Mouse (Mus musculus) G1E (cell line): ENCODE measurements around the gene Kcna10. TPM values are rescaled to one million over a fixed set of nuclear protein-coding genes. Genes with fewer than 3 reads are reported as not detected.

Experiments used
- ATAC-seq: 2 replicates; pipeline ENCODE4 v1.8.0; 2016; ENCODE audit warnings: mild to moderate bottlenecking; ENCODE audit not compliant: insufficient number of reproducible peaks, poor library complexity, low FRiP score, severe bottlenecking; ENCODE audit errors: extremely low read depth
- DNase-seq: peaks from one replicate; pipeline ENCODE4 v3.0.0; 2012; ENCODE audit warnings: low spot score
- H3K27me3 ChIP-seq: 2 replicates; pipeline ENCODE4 v1.6.1; 2012; ENCODE audit warnings: mild to moderate bottlenecking, low read length, inconsistent platforms; ENCODE audit not compliant: insufficient read depth
- H3K36me3 ChIP-seq: replicated peaks from 2 replicates; pipeline ENCODE3; 2012; ENCODE audit warnings: mild to moderate bottlenecking, inconsistent platforms
- H3K4me1 ChIP-seq: 2 replicates; pipeline ENCODE4 v1.6.1; 2012; ENCODE audit warnings: low read depth, low read length, inconsistent platforms, mixed read lengths; ENCODE audit not compliant: insufficient read depth
- H3K4me3 ChIP-seq: 2 replicates; pipeline ENCODE4 v1.5.1; 2012; ENCODE audit warnings: low read depth, mild to moderate bottlenecking, inconsistent platforms, low read length, moderate library complexity, mixed read lengths
- H3K9me3 ChIP-seq: replicated peaks from 2 replicates; pipeline ENCODE4 v1.6.1; 2012; ENCODE audit warnings: inconsistent platforms
- CTCF ChIP-seq: IDR thresholded peaks from 2 replicates; pipeline ENCODE4 v1.5.1; 2012; ENCODE audit warnings: low read depth, low read length, inconsistent platforms, mixed read lengths
- GATA1 ChIP-seq: IDR thresholded peaks from 2 replicates; pipeline ENCODE4 v1.6.1; 2012; ENCODE audit warnings: borderline replicate concordance, low read length, inconsistent platforms, mixed read lengths
- GATA2 ChIP-seq: IDR thresholded peaks from 2 replicates; pipeline ENCODE4 v1.6.1; 2012; ENCODE audit warnings: low read depth, low read length, inconsistent platforms, borderline replicate concordance
- POLR2AphosphoS5 ChIP-seq: IDR thresholded peaks from 2 replicates; pipeline ENCODE4 v1.6.1; 2012; ENCODE audit warnings: low read depth, low read length, inconsistent platforms; ENCODE audit not compliant: insufficient replicate concordance
- TAL1 ChIP-seq: conservative IDR thresholded peaks from 2 replicates; pipeline ENCODE4 v1.6.1; 2012; ENCODE audit warnings: low read depth, low read length, inconsistent platforms, mixed read lengths
- polyA plus RNA-seq: library from polyadenylated mRNA; stranded (reverse); fragments of >175 nt; gene quantifications from 2 replicates; pipeline ENCODE4 v1.2.3, GENCODE M21; 2012
- total RNA-seq, 2 experiments: library from RNA; stranded (forward) in 1 of 2; stranded (reverse) in 1 of 2; fragments of 200-1000 nt in 1 of 2; fragments of >200 nt in 1 of 2; fragmentation: Nextera tagmentation in 1 of 2; gene quantifications; 2 replicates each; pipeline ENCODE4 v1.2.3; 2014 to 2017

Gene Kcna10
- total and polyA plus RNA-seq, 3 experiments = 0.05 TPM; not detected in 2

DNA sequence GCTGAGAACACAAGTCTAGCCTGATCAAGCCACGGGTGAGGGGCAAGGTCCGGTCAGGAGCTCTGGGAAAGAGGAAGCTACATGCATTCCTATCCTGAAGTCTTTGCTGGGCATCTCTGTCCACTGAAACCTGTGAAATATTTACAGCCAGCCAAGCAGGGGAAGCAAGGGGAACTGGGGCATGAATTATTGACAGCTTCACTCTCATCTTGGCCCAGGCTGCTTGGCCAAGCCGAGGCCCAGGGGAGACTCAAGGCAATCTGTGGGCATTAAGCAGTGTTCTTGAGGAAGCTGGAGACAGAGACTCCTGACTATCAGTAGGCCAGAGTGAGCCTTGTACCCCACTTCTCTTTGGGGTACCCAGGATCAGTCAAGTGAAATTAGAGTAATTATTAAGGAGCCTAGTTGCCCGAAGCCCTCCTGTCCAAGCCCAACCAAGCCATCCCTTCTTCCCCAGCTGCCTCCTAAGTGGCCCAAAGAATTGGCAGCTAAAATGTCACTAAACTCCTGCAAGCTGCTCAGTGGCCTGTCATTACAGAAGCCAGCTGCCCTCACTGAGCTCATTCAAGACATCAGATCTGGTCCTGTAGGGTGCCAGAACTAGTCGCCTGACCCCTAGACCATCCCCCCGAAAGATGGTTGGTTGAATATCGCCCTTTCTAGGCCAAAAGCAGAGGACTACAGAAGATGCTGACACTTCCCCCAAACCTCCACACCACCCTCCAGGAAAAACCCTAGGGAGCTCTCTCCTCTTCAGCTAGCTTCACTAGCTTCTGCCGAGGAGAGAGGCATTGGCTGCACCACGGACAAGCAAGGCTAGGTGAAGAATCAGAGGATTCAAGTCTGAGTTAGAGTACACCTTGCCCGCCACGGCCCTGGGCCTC, 28.8 kb upstream of the Kcna10 start:
- no peak for TF ChIP-seq GATA2
- no peak for TF ChIP-seq GATA1
- TF ChIP-seq TAL1 = no peak
- TF ChIP-seq CTCF = no peak
- no peak for TF ChIP-seq POLR2AphosphoS5
- ATAC-seq (no peak), DNase-seq (no peak)
- no peak overlapping the region for H3K4me3 ChIP-seq
- no peaks in the 10 kb centered on the region for H3K36me3 ChIP-seq
- H3K4me1 ChIP-seq = no peaks in the 10 kb centered on the region
- H3K9me3 ChIP-seq = no peaks in the 10 kb centered on the region
- no peaks in the 10 kb centered on the region for H3K27me3 ChIP-seq

- Histone ChIP-seq H3K27me3 (no peaks in the 10 kb centered on the region), H3K9me3 (no peaks in the 10 kb centered on the region), H3K4me1 (no peaks in the 10 kb centered on the region), H3K4me3 (no peak overlapping the region), H3K36me3 (no peaks in the 10 kb centered on the region)
- ATAC-seq (no peak), DNase-seq (no peak)
- TF ChIP-seq CTCF (no peak), TAL1 (no peak), GATA2 (no peak), POLR2AphosphoS5 (no peak), GATA1 (no peak)
These were observed 24.0 kb upstream of the Kcna10 start for GRCm38 (mm10) chr3:107158856-107159255.

DNA sequence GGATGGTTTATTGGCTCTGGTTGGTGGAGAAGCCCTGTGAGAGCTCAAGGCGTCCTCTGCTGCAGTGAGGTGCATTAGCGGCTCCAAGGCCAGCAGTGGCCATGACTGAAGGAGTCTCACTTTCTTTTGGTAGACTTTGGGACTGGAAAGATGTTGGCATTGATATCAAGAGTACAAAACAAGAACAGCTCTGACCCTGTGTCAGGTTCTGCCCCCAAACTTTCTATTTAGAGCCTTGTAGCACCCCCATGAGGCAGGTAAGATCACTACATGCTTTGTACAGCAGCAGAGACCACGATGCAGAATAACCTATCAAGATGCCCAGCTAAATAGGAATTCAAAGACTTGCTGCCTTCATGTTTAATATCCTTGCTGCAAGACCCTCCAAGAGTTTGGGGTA, 23.4 kb upstream of the Kcna10 start:
- Histone ChIP-seq H3K36me3 (no peaks in the 10 kb centered on the region), H3K4me1 (no peaks in the 10 kb centered on the region), H3K27me3 (no peaks in the 10 kb centered on the region), H3K4me3 (no peak overlapping the region), H3K9me3 (no peaks in the 10 kb centered on the region)
- no peak for DNase-seq
- TF ChIP-seq CTCF (no peak), POLR2AphosphoS5 (no peak), GATA1 (no peak), GATA2 (no peak), TAL1 (no peak)
- no peak for ATAC-seq

DNA sequence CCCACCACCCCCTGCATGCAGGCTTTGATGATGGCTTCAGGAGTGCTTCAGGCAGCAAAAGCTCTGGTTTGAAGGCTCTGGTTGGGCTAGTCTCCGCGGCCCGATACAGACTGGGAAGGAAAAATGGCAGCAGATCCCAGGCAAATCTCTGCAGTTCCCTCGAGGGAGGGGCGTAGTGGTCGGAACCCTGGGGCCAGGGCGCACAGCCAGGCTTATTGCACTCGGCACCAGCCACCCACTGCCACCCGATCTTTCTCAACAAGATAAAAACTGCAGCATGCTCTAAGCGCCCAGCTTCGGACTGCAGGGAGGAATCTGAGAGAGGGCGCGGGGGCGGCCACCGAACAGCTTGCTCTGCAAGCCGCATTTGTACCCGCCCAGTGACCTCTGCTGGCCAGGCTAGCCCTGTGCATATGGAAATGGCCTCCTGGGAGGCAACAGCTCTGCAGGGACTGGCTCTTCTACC, 23.0 kb upstream of the Kcna10 start:
- Histone ChIP-seq H3K9me3 (no peaks in the 10 kb centered on the region), H3K4me1 (no peaks in the 10 kb centered on the region), H3K36me3 (no peaks in the 10 kb centered on the region), H3K4me3 (no peak overlapping the region), H3K27me3 (no peaks in the 10 kb centered on the region)
- no peak for DNase-seq
- TF ChIP-seq TAL1 (no peak), CTCF (no peak), GATA1 (no peak), POLR2AphosphoS5 (no peak), GATA2 (no peak)
- ATAC-seq = no peak

GRCm38 (mm10) chr3:107162741-107163140, 20.1 kb upstream of the Kcna10 start:
- Histone ChIP-seq H3K4me3 (no peak overlapping the region), H3K36me3 (no peaks in the 10 kb centered on the region), H3K4me1 (no peaks in the 10 kb centered on the region), H3K27me3 (no peaks in the 10 kb centered on the region), H3K9me3 (no peaks in the 10 kb centered on the region)
- DNase-seq = no peak
- TF ChIP-seq TAL1 = no peak
- TF ChIP-seq GATA2 = no peak
- no peak for TF ChIP-seq POLR2AphosphoS5
- no peak for TF ChIP-seq GATA1
- TF ChIP-seq CTCF = no peak
- no peak for ATAC-seq

- no peaks in the 10 kb centered on the region for H3K9me3 ChIP-seq
- ATAC-seq = no peak
- H3K36me3 ChIP-seq = no peaks in the 10 kb centered on the region
- no peak for TF ChIP-seq GATA2
- TF ChIP-seq TAL1 = no peak
- no peak for TF ChIP-seq POLR2AphosphoS5
- TF ChIP-seq GATA1 = no peak
- no peaks in the 10 kb centered on the region for H3K27me3 ChIP-seq
- no peak for DNase-seq
- H3K4me3 ChIP-seq = no peak overlapping the region
- H3K4me1 ChIP-seq = no peaks in the 10 kb centered on the region
These were observed 13.3 kb upstream of the Kcna10 start for GRCm38 (mm10) chr3:107169552-107169951.
